Mouse (Mus musculus) layer of hippocampus, adult 9-11 months (tissue): ENCODE results near the gene Ints13.

Experiments used
- DNase-seq: peaks from one replicate; pipeline ENCODE4 v3.0.0; 2022

The Ints13 gene

DNA sequence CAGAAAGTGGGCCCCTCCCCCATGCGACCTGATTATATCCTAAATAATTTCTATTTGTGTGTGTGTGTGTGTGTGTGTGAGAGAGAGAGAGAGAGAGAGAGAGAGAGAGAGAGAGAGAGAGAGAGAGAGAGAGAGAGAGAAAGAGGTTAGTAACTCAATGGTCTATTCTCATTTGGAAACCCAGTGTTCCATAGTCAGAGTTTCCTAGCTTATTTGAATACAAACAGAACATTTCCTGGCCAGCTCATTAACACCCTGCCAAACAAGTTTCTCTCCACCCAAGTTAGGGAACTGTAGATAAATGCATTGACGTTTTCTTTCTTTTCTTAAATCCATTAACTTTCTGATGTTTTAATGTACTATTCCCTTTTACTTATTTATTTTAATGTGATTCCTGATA lies 39.6 kb downstream of the Ints13 start:
- DNase-seq = no peak

DNA sequence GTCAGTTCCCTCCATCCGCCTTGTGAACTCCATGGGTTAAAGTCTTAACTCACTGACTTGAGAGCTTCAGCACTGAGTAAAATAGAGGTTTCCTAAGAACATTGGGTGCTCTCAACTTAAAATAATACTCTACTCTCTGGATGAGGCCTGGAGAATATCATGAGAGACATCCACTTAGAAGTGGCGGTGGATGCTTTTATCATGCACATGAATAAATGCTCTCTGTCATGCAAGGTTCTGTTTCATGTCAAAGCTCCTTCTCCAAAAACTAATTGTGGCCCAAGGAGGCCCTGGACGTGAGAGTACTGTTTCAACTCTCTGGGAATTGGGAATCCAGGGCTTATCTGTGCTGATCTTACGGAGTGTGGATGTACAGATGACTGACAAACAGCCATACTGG lies 40.5 kb downstream of the Ints13 start:
- no peak for DNase-seq

DNA sequence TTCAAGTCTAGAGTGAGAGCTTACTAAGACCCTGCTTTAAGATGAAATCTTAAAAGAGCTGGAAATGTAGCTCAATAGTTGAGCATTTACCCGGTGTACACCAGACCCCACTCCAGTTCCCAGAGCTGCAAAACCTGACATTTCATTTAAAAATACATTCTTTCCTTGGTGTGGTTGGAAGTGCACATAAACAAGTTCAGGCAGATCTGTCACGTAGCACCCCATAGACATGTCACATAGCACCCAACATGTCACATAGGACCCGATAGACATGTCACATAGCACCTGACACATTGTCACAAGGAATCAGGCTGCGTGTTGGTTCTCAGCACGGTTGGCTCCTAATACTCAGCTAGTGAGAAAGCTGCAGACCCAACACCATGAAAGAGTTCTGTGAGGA lies 42.1 kb downstream of the Ints13 start:
- no peak for DNase-seq

DNA sequence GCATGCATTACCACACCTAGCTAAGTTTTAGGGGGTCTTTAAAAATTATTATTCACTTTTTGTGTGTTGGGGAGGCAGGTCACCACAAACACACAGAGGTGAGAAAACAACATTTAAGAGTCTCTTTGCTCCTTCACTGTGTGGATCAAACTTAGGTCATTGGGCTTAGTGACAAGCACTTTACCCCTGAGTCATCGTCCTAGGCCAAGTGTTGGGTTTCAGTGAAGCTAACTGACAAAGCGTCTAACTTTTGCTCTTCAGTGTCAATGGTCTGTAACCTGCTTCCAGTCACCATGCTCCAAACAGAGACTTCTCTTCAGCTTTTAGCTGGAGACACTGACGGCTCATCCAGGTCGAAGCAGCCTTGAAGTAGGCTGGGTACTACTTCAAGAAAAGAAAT lies 44.5 kb downstream of the Ints13 start:
- no peak for DNase-seq

DNA sequence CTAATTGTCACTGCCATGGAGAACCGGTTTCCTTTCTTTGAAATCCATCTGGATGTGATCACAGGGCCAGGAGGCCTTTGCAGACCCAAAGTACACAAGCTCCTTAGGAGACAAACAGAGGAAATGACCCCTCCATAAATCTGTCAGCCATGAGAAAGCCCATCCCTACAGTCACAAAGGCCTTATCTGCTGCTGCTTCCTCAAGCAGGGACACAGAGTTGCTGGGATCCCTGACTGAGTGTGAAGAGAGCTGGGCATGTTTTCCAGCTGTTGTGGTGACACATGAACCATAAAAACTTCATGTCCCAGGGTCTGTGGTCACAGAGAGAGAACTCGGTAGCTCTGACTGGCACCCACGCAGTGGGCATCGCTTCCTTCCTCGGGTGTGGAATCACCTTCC lies 46.9 kb downstream of the Ints13 start:
- DNase-seq = no peak

DNA sequence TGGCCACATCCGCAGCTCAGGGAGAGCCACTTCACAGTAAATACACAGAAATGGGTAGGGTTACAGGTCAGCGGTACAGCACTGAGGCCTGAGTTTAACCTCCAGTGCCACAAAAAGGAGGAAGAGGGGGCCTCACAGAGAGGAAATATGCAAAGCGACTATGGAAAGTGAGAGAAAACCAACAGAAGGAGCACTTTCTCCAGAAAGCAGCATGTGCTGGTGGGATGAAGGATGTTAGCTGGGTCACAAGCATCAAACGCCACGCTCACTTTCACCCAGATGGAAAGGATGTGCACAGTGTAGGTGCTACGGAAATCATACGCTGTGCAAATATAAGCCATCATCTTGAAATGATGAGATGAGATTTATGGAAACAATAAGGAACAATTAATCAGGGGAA lies 47.3 kb downstream of the Ints13 start:
- DNase-seq = no peak

DNA sequence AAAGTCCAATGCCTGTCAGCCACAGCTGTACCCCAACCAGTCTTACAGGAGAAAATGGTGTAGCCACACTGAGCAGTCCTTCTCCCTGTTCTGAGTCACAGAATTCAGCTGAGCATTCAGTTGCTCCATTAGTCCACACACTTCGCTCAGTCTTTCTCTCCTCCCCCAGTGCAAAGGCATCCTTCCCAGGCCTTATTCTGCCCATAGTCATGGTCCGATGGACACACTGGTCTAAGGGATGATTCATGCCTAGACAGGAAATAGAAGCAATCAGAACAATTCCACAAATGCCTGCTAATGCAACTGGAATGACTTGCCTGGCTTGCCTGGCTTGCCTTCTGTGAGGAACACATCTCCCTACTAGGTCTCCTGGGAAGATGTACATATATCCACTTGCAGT lies 50.1 kb downstream of the Ints13 start:
- DNase-seq = no peak

DNA sequence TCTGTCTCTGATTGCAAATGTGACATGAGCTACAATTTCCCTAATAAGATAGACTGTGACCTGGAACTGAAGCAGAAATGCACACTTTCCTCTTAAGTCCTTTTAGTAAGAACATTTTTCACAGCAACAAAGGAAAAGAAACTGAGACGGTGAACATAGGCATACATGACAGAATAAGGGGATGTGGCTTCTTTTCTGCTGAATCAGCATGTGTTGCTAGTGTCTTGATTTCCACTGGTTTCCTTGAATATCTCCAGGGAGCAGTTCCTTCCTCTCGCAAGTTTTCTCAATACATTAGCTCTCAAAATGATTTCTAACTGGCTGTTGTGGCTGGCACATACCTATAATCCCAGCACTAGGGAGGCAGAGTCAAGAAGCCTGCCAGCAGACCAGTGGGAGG lies 52.1 kb downstream of the Ints13 start:
- no peak for DNase-seq

DNA sequence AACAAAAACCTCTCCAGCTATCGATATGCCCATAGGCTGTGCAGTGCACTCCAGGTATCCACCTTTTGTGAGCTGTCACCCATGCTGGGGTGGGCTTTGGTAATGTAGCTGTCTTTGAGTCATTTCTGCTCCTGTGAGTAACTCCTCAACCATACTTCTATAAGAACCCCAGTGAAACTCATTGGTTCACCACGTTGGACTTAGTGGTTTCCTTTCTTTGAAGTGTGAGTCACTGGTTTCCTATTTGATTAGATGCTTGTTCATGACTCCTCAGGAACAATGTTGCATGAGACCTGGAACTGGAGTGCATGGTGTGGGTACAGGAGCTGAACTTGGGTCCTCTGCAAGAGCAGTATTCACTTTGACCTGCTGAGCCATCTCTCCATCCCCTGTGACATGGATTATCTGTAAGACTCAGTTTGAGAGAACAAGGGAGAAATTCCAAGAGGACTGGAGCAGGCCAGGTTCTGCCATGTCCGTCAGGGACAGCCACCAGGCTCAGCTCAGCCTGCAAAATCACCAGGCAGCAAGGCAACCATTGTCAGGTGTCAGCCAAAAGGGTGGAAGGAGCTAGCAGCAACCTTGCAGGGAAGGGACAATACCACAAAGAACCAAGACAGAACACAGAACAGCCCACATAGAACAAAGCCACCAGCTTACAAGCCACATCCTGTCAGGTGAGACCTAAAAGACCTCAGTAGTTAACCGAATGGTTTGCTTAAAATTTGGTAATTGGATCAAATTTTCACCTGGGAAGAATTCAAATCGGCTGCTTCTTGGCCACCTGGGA lies 56.0 kb downstream of the Ints13 start:
- DNase-seq = no peak

DNA sequence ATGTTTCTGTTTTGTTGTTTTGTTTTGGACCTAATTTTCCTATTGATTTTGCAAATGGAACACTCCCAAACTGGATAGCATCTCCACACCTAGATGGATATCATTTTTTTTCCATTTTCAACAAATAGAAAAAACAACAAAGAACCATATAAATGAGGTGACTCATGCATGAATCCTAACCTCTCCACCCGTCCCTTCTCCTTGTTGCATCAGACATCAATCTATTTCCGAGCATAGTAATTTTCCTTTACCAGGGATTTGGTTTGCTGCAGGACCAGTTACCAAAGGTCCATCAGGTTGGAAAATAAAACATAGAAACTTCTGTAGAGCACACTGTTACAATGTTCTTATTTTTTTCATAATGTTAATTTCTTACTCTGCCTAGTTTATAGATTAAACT lies 58.6 kb downstream of the Ints13 start:
- DNase-seq = no peak

DNA sequence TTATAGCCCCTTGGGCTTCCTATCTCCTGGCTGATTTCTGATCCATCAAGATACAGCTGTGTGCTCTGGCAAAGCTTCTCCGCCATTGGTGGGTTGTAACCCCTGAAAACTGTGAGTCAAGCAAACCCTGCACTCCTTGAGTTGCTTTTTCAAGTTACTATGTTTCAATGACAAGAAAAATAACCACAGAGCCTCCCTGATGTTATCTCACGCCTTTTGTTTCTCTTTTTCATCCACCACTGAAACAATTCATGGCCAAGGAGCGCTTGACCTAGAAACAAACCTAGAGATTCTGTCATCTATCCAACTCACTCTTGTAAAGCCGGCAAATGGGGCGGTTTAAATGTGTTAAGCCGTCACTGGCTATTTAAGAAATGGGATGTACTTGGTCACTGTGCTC lies 61.7 kb downstream of the Ints13 start:
- no peak for DNase-seq

DNA sequence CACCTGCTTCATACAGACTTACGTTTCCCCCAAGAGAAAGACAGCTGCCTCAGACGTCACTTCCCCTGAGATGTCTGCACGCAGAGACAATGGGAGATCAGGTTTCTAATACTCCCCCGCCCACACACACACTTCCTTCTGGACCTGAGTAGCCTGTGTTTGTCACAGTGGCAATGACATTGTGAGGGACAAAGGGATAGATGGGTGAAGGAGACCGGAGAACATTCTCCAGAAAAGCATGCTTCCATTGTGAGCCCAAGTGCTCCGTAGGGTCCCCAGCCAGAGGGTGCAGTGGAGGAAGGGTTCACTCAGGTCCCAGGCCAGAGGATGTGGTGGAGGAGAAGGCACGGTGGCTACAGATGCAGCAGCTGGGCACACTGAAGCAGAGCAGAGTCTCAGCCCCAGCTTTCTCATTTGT lies 63.1 kb downstream of the Ints13 start:
- no peak for DNase-seq

DNA sequence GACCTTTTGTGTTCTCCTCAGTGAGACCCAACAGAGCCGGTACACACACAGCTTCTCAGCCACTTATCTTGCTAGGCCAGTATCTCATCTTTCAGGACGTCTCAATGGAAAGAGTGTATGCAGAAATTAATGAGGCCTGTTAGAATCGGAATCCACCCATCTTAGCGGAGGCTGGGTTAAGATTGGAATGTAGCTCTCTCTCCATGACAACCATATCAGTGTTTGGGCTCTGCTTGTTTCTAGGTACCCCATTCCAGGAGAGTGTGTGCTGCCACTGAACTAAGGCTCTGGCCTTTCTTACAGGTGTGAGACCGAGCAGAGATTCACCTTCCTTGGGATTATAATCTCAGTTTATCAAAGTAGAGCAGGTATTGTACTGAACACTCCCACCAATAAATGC lies 63.7 kb downstream of the Ints13 start:
- no peak for DNase-seq

DNA sequence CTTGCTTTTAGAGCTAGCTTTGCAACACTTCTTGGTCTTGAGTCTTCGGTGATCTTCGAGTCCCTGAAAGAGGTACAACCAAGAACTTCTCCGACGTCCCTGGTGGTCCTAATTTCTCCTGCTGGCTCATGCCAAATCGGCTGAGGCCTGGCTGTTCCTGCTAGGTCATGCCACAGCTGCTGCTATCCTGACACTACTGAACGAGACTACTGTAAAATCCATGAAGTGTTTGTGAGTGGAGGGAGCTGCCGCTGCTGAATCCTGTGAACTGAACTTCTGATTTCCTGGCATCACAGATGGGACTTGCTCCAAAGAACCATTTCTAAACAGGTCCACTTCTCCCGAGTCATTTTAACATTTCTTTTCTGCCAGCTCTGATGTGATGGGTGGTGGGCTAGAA lies 64.3 kb downstream of the Ints13 start:
- no peak for DNase-seq

DNA sequence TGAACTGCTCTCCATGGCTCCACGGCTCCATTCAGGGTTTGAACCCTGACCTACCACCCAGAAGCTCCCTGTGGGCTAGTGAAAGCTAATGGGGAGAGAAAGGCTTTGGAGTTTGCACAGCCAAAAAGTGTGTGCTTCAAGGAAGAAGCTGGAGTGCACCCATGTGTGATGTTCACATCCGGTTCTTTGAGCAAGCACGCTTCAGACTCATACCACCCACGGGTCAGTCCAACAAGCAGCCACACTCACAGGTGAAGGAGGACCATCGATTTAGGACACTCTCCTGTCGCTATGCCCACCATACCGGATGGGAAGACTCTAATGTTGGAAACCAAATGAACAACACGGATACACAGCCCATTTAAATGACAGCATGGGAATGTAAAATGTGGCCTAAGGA lies 66.1 kb downstream of the Ints13 start:
- DNase-seq = no peak

DNA sequence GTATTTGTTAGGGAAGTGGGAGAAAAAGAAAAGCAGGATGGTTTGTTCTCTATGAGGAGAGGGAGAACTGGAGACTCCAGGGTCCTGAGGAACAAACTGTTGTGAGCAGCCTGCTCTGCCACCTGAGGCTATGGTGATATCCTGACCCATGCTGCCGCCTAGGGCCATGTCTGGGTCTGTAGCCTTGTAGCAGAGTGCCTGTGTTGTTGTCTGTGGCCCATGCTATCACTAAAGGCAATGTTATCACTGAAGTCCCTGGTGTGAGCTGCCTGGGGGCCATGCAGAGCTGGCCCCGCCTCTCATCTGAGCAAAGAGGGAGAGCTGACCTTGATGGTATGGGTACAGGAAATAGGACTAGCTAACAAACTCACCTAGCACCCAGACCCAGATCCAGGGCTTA lies 67.7 kb downstream of the Ints13 start:
- DNase-seq = no peak

DNA sequence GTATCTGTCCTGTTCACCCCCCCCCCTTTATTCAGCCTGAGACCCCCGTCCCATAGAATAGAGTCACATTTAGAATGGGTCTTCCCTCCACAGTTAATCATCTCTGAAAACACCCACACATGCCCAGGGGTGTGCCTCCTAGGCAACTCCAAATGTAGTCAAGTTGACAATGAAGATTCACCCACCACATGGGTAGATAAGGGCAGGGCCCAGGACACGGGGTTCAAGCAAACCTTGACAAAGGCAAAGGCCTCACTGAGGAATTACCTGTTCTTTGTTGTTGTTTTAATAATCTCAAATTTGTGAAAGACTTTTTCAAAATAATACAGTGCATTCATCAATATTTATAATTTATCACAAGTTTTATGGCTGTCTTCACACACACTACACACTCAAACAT lies 73.2 kb downstream of the Ints13 start:
- no peak for DNase-seq

DNA sequence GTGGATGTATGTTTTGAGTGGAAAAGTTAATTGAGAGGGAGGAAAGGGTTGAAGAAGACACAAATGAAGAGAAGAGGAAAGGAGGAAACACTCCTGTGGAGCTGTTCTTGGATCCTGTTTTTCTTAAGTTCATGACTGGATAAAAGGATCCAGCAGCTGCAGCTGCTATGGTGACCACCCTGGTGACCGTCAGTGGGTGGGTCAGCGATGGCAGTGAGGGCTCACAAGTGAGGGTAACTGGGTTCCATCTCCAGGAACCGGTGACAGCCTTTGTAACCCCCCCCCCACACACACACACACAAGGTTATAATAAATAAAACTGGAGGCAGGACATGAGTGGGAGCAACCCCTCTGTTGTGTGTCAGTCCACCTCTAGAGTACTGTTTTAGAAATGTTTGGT lies 74.8 kb downstream of the Ints13 start:
- no peak for DNase-seq

DNA sequence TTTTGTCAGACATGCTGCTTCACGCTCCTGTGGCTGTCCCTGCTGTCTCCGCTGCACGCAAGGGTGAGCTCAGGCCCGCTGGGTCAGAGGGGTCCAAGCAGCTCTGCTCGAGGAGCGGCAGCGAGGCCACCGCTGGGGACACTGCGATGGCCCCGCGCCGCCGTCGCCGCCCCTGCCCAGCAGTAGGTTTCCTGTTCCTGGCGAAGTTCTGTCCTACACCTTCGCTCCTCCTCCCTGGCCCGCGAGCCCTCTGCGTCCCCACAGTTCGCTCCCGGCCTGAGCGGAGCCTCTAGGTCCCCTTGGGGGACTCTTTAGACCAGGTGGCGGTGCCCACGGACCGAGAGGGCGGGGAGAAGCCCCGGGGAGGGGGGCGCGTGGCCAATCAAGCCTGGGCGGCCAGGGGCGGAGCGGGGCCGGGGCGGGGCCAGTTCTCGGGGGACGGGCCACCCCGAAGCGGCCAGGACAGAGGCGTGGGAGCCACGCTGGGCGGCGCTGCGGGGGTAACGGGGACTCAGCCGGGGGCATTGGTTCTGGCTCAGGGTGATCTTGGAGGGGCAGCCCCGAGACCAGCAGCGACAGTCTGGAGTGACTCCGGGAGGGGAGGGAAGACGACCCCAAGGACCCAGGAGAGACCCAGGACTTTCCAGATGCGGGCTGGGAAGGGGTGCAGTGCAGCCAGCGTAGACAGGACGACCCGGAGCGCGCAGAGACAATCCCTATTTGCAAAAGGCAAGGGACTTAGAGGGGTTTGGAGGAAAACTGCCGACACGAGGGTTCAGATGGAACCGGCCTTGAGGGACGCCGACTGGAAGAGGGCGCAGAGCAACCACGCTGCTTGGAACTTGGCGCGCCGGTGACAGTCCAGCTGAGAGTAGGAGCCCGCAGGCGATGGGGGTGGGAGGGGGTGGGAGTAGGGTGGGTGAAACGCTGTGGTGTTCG lies 75.5 kb downstream of the Ints13 start, which contains the start of gene Itpr2:
TSS of gene Itpr2 (minus strand) at position 358 of the 939 bp plus-strand sequence.
- DNase-seq = peak; percentile 70

DNA sequence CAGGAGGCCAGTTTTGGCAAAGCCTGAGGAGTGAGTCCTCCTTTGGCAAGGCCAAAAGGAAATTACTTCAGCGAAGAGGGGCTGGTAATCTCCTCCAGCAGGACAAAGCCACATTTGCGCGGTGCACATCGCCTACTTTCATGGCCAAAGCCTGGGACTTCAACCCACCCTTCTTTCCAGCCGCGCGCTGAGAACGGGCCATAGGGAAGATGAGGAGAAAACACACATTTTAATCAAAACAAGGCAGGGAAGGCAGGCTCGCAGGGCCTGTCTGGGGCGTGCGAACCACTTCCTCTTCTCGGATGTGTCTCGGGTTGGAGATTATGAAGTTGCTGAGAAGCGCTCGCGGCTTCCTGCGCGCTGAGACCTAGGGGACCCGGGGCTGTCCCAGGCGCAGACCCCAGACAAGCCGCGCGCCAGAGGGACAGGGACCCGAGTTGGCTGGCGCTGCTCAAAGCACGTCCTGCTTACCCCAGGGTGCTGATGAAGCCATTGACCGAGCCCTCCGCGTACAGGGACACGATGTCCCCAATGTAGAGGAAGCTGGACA lies 76.2 kb downstream of the Ints13 start:
- DNase-seq = peak; percentile 23

DNA sequence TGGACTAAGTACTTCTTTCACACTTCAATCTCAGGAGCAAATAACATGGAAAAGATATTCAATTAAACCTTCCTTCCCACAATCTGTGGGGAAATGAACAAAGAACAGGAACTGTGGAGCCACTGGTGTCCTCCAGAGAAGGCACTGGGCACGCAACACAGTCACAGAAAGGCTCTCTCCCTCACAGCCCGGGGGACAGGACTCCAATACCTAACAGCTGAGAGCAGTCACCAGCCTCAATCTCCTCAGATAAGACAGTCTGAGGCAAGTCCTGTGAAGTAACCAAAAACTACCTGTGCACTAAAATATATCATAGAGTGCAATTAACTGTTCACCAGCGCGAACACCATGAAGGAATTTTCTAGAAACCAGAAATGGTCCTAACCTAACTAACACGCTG lies 76.9 kb downstream of the Ints13 start:
- DNase-seq = no peak

DNA sequence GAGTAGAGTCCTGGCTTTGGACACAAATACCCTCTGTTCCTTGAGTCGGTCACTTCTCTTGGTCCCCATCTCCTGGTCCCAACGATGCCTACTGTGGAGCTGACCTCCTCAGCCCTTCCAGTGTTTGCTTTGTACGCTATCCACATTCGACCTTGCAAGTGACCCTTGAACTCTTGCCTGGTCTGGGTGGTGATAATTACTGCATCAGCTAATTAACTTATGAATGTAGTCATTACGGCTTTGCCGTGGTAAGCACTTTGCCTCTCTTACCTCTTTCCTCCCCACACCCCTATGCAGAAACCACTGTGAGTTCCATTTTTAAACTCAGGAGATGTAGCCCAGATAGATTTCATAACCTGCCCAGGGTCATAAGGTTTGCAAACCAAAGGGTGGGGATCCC lies 77.4 kb downstream of the Ints13 start:
- no peak for DNase-seq
